Mouse (Mus musculus) heart, adult 2 months (tissue): Measurements from ENCODE around the gene Limk2.

ENCODE experiments used
- EP300 ChIP-seq: fragments of 200-500 bp; IDR thresholded peaks from 2 replicates; pipeline ENCODE4 v1.6.1; 2011; ENCODE audit warnings: low read depth, low read length, control low read depth; ENCODE audit not compliant: insufficient read depth
- POLR2A ChIP-seq: fragments of 200-500 bp; IDR thresholded peaks from 2 replicates; pipeline ENCODE4 v1.6.1; 2011; ENCODE audit warnings: mild to moderate bottlenecking, low read depth, low read length, control low read depth; ENCODE audit not compliant: insufficient read depth

DNA sequence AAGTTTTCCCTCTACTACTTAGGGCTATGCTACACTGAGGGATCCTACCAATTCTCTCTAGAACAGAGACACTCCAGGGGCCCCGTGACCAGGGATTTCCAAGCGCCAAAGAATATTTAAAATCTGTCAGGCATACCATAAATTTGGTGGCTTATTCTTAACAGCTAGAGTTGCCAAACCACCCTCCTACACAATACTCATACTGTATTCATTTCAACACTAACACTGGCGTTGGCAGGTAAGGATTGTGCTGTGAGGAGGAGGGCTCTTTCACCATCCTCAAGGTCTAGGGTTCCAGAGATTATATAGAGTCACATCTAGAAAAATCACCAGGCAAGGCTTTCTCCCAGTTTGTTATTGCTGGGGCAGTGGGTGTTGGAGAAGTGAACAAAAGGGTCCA lies 7.4 kb upstream of the Limk2 start:
- TF ChIP-seq EP300 (no peak), POLR2A (no peak)
